Mouse (Mus musculus) frontal cortex, adult (tissue): Measurements from ENCODE around the gene Wdfy3.

ENCODE experiments used
- ATAC-seq: cut with Nextera tagmentation; 2 replicates; pipeline ENCODE4 v1.9.2; 2017; ENCODE audit warnings: mild to moderate bottlenecking, moderate library complexity, mixed read lengths; ENCODE audit not compliant: low TSS enrichment

Wdfy3 gene

GRCm38 (mm10) chr5:101891694-101892416, 177.9 kb downstream of the Wdfy3 start:
- peak; percentile 17; the same call in 1 of the 2 replicates for ATAC-seq

GRCm38 (mm10) chr5:101887989-101888388, 181.7 kb downstream of the Wdfy3 start:
- ATAC-seq = no peak

GRCm38 (mm10) chr5:101885039-101885438, 184.7 kb downstream of the Wdfy3 start:
- ATAC-seq = no peak

GRCm38 (mm10) chr5:101882191-101882590, 187.5 kb downstream of the Wdfy3 start:
- peak; percentile 21 for ATAC-seq

GRCm38 (mm10) chr5:101879914-101880313, 189.8 kb downstream of the Wdfy3 start:
- ATAC-seq = no peak

- peak; percentile 69 for ATAC-seq
Measured at GRCm38 (mm10) chr5:101878403-101878802, 191.3 kb downstream of the Wdfy3 start.

GRCm38 (mm10) chr5:101876185-101876584, 193.5 kb downstream of the Wdfy3 start:
- ATAC-seq = no peak

- no peak for ATAC-seq
Measured at GRCm38 (mm10) chr5:101866722-101867121, 203.0 kb downstream of the Wdfy3 start.

- ATAC-seq = peak; percentile 36; the same call in 1 of the 2 replicates
Measured at GRCm38 (mm10) chr5:101863946-101864345, 205.8 kb downstream of the Wdfy3 start.

- ATAC-seq = 0 out of 2 replicates have a peak, but pooled peaks have one; percentile 31
Measured at GRCm38 (mm10) chr5:101862651-101863050, 207.1 kb downstream of the Wdfy3 start.

- ATAC-seq = peak; percentile 5; the same call in 1 of the 2 replicates
Measured at GRCm38 (mm10) chr5:101861786-101862571, 207.7 kb downstream of the Wdfy3 start.

GRCm38 (mm10) chr5:101858891-101859436, 210.8 kb downstream of the Wdfy3 start:
- no peak for ATAC-seq

GRCm38 (mm10) chr5:101855475-101855874, 214.2 kb downstream of the Wdfy3 start:
- ATAC-seq = no peak

GRCm38 (mm10) chr5:101854667-101855066, 215.1 kb downstream of the Wdfy3 start:
- ATAC-seq = no peak

GRCm38 (mm10) chr5:101854100-101854499, 215.6 kb downstream of the Wdfy3 start:
- ATAC-seq = no peak

- no peak for ATAC-seq
Measured at GRCm38 (mm10) chr5:101852116-101852680, 217.5 kb downstream of the Wdfy3 start.

GRCm38 (mm10) chr5:101851133-101851532, 218.6 kb downstream of the Wdfy3 start:
- ATAC-seq = no peak

- no peak for ATAC-seq
Measured at GRCm38 (mm10) chr5:101847762-101848161, 222.0 kb downstream of the Wdfy3 start.

GRCm38 (mm10) chr5:101847323-101847722, 222.4 kb downstream of the Wdfy3 start:
- no peak for ATAC-seq

- peak; percentile 17; the same call in 1 of the 2 replicates for ATAC-seq
Measured at GRCm38 (mm10) chr5:101845930-101846329, 223.8 kb downstream of the Wdfy3 start.

- no peak for ATAC-seq
Measured at GRCm38 (mm10) chr5:101845011-101845410, 224.7 kb downstream of the Wdfy3 start.

- ATAC-seq = peak; percentile 78
Measured at GRCm38 (mm10) chr5:101840476-101840875, 229.2 kb downstream of the Wdfy3 start.
